Mouse (Mus musculus): ENCODE measurements around the gene Amotl1.

DNA sequence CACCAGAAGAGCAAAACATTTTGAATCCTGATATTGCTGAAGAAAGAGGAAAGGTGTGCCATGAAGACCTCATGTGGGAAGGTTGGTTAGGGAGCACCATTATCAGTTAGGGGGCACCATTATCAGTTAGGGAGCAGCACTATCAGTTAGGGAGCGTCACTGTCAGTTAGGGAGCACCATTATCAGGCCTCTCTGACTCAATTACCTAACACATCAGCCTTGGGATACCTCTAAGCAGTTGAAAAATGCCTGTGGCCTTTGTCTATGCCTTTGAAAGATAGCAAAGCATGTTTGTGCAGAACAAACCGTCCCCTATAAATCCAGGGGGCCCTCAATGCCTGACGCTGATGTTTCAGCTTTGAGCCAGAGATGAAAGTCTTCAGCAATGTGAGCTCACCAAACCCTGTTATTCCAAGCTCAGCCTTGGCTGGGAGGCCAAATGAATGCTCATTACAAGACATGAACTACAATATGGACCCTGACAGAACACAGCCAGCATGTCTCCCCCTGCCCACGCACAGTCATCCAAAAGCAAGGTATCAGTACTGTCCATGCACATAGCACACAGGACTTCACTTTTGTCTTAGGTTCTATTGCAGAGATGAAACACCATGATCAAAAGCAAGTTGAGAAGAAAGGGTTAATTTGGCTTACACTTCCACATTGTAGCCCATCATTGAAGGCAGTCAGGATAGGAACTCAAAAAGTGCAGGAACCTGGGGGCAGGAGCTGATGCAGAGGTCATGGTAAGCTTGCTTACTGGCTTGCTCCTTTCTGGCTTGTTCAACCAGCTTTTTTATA is 75.5 kb downstream of the Amotl1 start:
- TF ChIP-seq CTCF (IDR thresholded peaks at IDR 0.05; ENCODE audit: control insufficient read depth, insufficient read depth, insufficient read length) (no peak), MYOG (IDR thresholded peaks at IDR 0.05; ENCODE audit: control insufficient read depth, extremely low read depth, insufficient read length) (no peak), MYOD1 (IDR thresholded peaks at IDR 0.05; ENCODE audit: control insufficient read depth, insufficient read length, low read depth) (no peak), USF1 (IDR thresholded peaks at IDR 0.05; ENCODE audit: low read depth) (no peak)

Data from C2C12 (cell line).